Mouse (Mus musculus): ENCODE measurements around the gene Mmp7.

The Mmp7 gene

GRCm38 (mm10) chr9:7748881-7749280, 57.0 kb downstream of the Mmp7 start:
- DNase-seq: no peak

All from kidney, postnatal 10 days (tissue).